10 mouse cellular contexts compared by ENCODE assay signal in the genomic region with DNA sequence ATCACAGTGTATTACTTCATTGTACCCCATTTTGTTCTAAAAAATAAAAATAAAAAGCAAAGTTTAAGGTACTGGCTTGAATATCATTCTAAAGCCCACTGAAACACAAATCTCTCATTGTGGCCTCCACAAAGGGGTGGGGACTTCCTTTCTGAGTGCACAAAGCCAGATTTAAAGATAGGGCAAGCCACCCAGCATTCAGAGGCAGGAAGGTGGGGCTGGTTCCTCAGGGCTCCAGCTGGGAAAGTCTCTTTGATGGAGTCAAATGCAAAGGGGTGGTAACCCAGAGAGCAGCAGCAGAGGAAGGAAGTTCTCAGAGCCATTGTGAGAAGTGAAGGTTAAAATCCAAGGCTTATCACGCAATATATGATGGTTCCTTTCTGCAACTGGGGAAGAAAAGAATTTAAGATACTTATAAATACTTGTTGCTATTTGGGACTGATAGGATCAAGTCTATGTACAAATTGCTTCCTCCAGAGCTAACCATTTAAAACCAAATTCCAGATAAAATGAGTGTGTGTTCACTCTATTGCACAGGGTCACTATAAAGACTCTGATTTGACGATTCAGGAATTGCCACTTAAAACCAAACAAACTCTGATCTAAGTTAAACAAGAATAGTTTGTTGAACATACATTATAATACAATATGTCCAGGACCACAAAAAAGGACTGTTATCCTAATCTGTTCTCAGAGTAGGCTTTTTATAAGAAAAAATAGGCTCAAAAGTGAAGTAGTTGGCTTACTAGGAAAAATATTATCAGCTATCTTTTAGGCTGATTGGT.
DNase-seq lines count a peak whose midpoint lies in the region; ATAC-seq lines count a peak whose summit lies in the region.
"Had no signal": no experiment of that assay in that cellular context is flagged by ENCODE, and none has a peak within 500 bp of the region (broad histone marks: within the 10 kb centered on the region; RNA-seq: fewer than 3 reads in every experiment).

No protein-coding gene starts in this region.

- peak; percentile 27 for DNase-seq in embryonic facial prominence, embryonic 14.5 days (ENCODE audit: low spot score)
- no peak for DNase-seq in embryonic facial prominence, embryonic 10.5 days (ENCODE audit: low spot score)
- peak; percentile 5 to 8 for DNase-seq in spleen, postnatal 36 days (ENCODE audit: low spot score in 2 of 2)
- DNase-seq in spleen, adult 18-20 months, result no peak
- peak; percentile 4 for DNase-seq in skeletal muscle tissue, adult 2 months (ENCODE audit: low read depth, low spot score)
- no peak for DNase-seq in B cell, adult 2 months
- DNase-seq in midbrain, embryonic 11.5 days (ENCODE audit: low spot score, missing footprints), result no peak
- DNase-seq: gastrocnemius, postnatal 36 days; liver, embryonic 13.5 days had no signal

- no peak overlapping the region for H3K4me3 ChIP-seq in embryonic facial prominence, embryonic 14.5 days (ENCODE audit: low read depth, low read length)
- H3K4me3 ChIP-seq in embryonic facial prominence, embryonic 10.5 days, result no peak overlapping the region
- no peak overlapping the region for H3K4me3 ChIP-seq in midbrain, embryonic 11.5 days (ENCODE audit: low read depth, low read length)
- H3K4me3 ChIP-seq: liver, embryonic 13.5 days had no signal

- WGBS in embryonic facial prominence, embryonic 14.5 days, result 65% methylated on average over 2 of the region's 2 CpGs
- WGBS in embryonic facial prominence, embryonic 10.5 days, result 54% methylated on average over 2 of the region's 2 CpGs
- 41% methylated on average over 2 of the region's 2 CpGs for WGBS in midbrain, embryonic 11.5 days

- no peak overlapping the region for H3K27ac ChIP-seq in embryonic facial prominence, embryonic 14.5 days (replicated peaks; ENCODE audit: low read depth, low read length)
- H3K27ac ChIP-seq in embryonic facial prominence, embryonic 10.5 days (replicated peaks), result no peak overlapping the region
- H3K27ac ChIP-seq in midbrain, embryonic 11.5 days (ENCODE audit: low read depth, low read length), result no peak overlapping the region
- H3K27ac ChIP-seq: liver, embryonic 13.5 days had no signal

- no peak for ATAC-seq in embryonic facial prominence, embryonic 14.5 days (ENCODE audit: low read depth)
- ATAC-seq in hematopoietic stem cell, adult 5-6 weeks (replicated peaks in 1 of 2; ENCODE audit: insufficient read depth in 1 of 2, low FRiP score in 2 of 2, low TSS enrichment in 1 of 2, low read depth in 1 of 2, poor library complexity in 2 of 2, severe bottlenecking in 2 of 2), result peak; percentile 94 to 96
- ATAC-seq in midbrain, embryonic 11.5 days (ENCODE audit: low FRiP score), result no peak

- no peaks in the 10 kb centered on the region for H3K4me1 ChIP-seq in embryonic facial prominence, embryonic 14.5 days (ENCODE audit: control insufficient read depth, insufficient read depth, low read length)
- 0 out of 2 replicates have a peak, but pooled peaks cover 3% of the 10 kb centered on the region for H3K4me1 ChIP-seq in embryonic facial prominence, embryonic 10.5 days
- H3K4me1 ChIP-seq in midbrain, embryonic 11.5 days (ENCODE audit: control insufficient read depth, insufficient read depth, low read length), result 0 out of 2 replicates have a peak, but pooled peaks cover 2% of the 10 kb centered on the region
- H3K4me1 ChIP-seq: liver, embryonic 13.5 days had no signal

- H3K27me3 ChIP-seq in embryonic facial prominence, embryonic 14.5 days (replicated peaks; ENCODE audit: control insufficient read depth, insufficient read depth, low read length), result no peaks in the 10 kb centered on the region
- no peaks in the 10 kb centered on the region for H3K27me3 ChIP-seq in embryonic facial prominence, embryonic 10.5 days (replicated peaks; ENCODE audit: low read depth, poor library complexity, severe bottlenecking)
- no peaks in the 10 kb centered on the region for H3K27me3 ChIP-seq in midbrain, embryonic 11.5 days (ENCODE audit: control insufficient read depth, insufficient read depth, low read length)
- H3K27me3 ChIP-seq: liver, embryonic 13.5 days had no signal

- H3K9me3 ChIP-seq in embryonic facial prominence, embryonic 14.5 days (ENCODE audit: control insufficient read depth, low read length), result no peaks in the 10 kb centered on the region
- no peaks in the 10 kb centered on the region for H3K9me3 ChIP-seq in embryonic facial prominence, embryonic 10.5 days
- no peaks in the 10 kb centered on the region for H3K9me3 ChIP-seq in midbrain, embryonic 11.5 days (ENCODE audit: control insufficient read depth, low read length)
- H3K9me3 ChIP-seq: liver, embryonic 13.5 days had no signal

- H3K4me2 ChIP-seq in embryonic facial prominence, embryonic 14.5 days (ENCODE audit: low read depth, low read length), result no peak overlapping the region
- no peak overlapping the region for H3K4me2 ChIP-seq in midbrain, embryonic 11.5 days
- H3K4me2 ChIP-seq: liver, embryonic 13.5 days had no signal

- H3K36me3 ChIP-seq in embryonic facial prominence, embryonic 14.5 days (ENCODE audit: control insufficient read depth, insufficient read depth, low read length), result no peaks in the 10 kb centered on the region
- no peaks in the 10 kb centered on the region for H3K36me3 ChIP-seq in embryonic facial prominence, embryonic 10.5 days (replicated peaks)
- H3K36me3 ChIP-seq in midbrain, embryonic 11.5 days (ENCODE audit: control insufficient read depth, insufficient read depth, low read length), result no peaks in the 10 kb centered on the region
- H3K36me3 ChIP-seq: liver, embryonic 13.5 days had no signal

- no peak overlapping the region for H3K9ac ChIP-seq in embryonic facial prominence, embryonic 14.5 days (ENCODE audit: low read depth, low read length)
- no peak overlapping the region for H3K9ac ChIP-seq in midbrain, embryonic 11.5 days (ENCODE audit: low read length)
- H3K9ac ChIP-seq: liver, embryonic 13.5 days had no signal

Comparison
In these comparisons a context has a peak if more than half of its experiments do, and no peak if none do; other contexts are left out.
1. DNase-seq: peak in embryonic facial prominence, embryonic 14.5 days (single experiment), spleen, postnatal 36 days (2 of 2) and skeletal muscle tissue, adult 2 months (single experiment); none in embryonic facial prominence, embryonic 10.5 days (single experiment), spleen, adult 18-20 months (0 of 2), B cell, adult 2 months (0 of 2) and midbrain, embryonic 11.5 days (single experiment).
2. ATAC-seq: peak in hematopoietic stem cell, adult 5-6 weeks (2 of 2); none in embryonic facial prominence, embryonic 14.5 days (single experiment) and midbrain, embryonic 11.5 days (single experiment).